Mouse (Mus musculus) brain, embryonic 18.5 days (tissue): ENCODE measurements at regions not wholly inside any gene's neighbourhood (a gene's known extent, or its start where the extent isn't known, plus 50 kb on each side); places are given as distances from the start of the nearest gene placed in this dataset.

ENCODE experiments used
- DNase-seq: peaks from one replicate; pipeline ENCODE4 v3.0.0-alpha.2; 2012; ENCODE audit warnings: low read depth, low spot score

- no peak for DNase-seq
Observed at GRCm38 (mm10) chr2:92704035-92704434, 104.5 kb downstream of the Chst1 start.

- DNase-seq, result no peak
Observed at GRCm38 (mm10) chr2:92709668-92710067, 110.2 kb downstream of the Chst1 start.

- DNase-seq, result no peak
Observed at GRCm38 (mm10) chr2:92711122-92711777, 111.7 kb downstream of the Chst1 start.

- peak; percentile 56 for DNase-seq
Observed at GRCm38 (mm10) chr2:92712266-92713144, 113.0 kb downstream of the Chst1 start.

- DNase-seq, result no peak
Observed at GRCm38 (mm10) chr2:92717706-92718105, 118.2 kb downstream of the Chst1 start.

- DNase-seq, result no peak
Observed at GRCm38 (mm10) chr2:92721951-92722350, 122.4 kb downstream of the Chst1 start.

- no peak for DNase-seq
Observed at GRCm38 (mm10) chr2:92723618-92724263, 124.2 kb downstream of the Chst1 start.

- no peak for DNase-seq
Observed at GRCm38 (mm10) chr2:92726640-92727039, 127.1 kb downstream of the Chst1 start.

GRCm38 (mm10) chr2:92727241-92727640, 127.7 kb downstream of the Chst1 start:
- DNase-seq, result no peak

- no peak for DNase-seq
Observed at GRCm38 (mm10) chr2:92728388-92728787, 128.9 kb downstream of the Chst1 start.

GRCm38 (mm10) chr2:92730371-92730770, 130.9 kb downstream of the Chst1 start:
- DNase-seq, result no peak

GRCm38 (mm10) chr2:92733403-92733802, 133.9 kb downstream of the Chst1 start:
- DNase-seq, result no peak

GRCm38 (mm10) chr2:92735784-92736183, 136.3 kb downstream of the Chst1 start:
- DNase-seq, result no peak

- DNase-seq, result no peak
Observed at GRCm38 (mm10) chr2:92737301-92737700, 137.8 kb downstream of the Chst1 start.

GRCm38 (mm10) chr2:92739576-92739975, 140.1 kb downstream of the Chst1 start:
- DNase-seq, result no peak

GRCm38 (mm10) chr2:92740776-92741295, 141.3 kb downstream of the Chst1 start:
- DNase-seq, result no peak

GRCm38 (mm10) chr2:92742025-92742424, 142.5 kb downstream of the Chst1 start:
- no peak for DNase-seq

- DNase-seq, result no peak
Observed at GRCm38 (mm10) chr2:92742671-92743070, 143.2 kb downstream of the Chst1 start.

GRCm38 (mm10) chr2:92743152-92743551, 143.6 kb downstream of the Chst1 start:
- DNase-seq, result no peak

GRCm38 (mm10) chr2:92743911-92744310, 144.4 kb downstream of the Chst1 start:
- DNase-seq, result no peak

- DNase-seq, result no peak
Observed at GRCm38 (mm10) chr2:92747406-92747805, 147.9 kb downstream of the Chst1 start.

- DNase-seq, result no peak
Observed at GRCm38 (mm10) chr2:92750116-92750515, 150.6 kb downstream of the Chst1 start.
